Mouse (Mus musculus) spleen, adult 12 weeks (tissue): ENCODE results near the gene Nhlrc3.
A peak's percentile ranks its signal among the peaks of the same experiment; 100 is the strongest.

Experiments used
- DNase-seq: peaks from one replicate; pipeline ENCODE4 v3.0.0; 2022; ENCODE audit warnings: low spot score

The Nhlrc3 gene

DNA sequence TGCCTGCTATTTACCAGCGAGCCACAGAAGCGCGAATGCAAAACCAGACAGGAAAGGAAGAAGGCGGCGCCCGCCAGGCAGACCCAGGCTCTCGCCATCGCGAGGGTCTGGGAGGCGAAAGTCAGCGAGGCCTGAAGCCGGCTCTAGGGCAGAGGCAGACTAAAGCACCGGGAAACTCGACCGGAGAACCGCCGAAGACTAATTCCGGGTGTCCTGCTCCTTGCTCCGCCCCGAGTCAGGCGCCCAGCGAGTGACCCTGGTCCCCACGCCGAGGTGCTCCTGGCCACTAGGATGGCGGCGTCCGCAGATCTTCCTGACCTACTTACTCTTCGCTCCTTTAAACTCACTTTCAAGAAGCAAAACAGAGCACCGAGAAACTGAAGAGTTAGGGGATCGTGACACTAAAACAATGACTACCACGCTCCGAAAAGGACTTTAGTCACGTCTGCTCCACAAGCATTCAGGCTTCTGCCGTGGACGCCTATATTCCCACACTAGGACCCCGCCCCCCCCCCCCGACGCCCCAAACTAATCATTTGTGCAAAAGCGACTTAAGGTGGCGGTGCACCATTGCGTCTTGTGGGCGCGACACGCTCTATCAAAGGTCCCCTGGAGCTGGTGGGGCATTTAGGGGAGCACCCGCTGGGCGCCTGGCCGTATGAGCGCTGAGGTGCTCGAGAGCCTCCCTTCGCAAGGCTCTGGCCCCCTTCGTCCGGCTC, at the start of gene Nhlrc3, which contains the start of gene Proser1:
Nhlrc3 (minus strand) TSS at position 287 of the 719 bp plus-strand sequence.
Proser1 (plus strand) TSS at position 621 of the 719 bp plus-strand sequence.
- peak; percentile 80 for DNase-seq

DNA sequence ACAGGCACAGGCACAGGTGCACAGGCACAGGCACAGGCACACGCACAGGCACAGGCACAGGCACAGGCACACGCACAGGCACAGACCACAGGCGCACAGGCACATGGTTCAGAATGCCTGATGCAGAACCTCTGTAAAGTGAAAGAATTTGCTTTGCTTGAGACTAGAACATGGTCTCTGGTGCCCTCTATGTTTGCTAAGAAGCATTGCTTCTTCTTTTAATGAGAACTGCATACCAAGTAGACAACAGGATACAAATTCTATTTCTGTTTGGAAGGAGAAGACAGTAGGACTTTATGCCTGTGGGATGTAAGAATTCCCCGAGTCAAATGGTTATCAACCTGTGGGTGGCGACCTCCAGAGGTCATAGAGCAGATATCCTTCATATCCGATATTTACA, 39.3 kb upstream of the Nhlrc3 start:
- DNase-seq = no peak

DNA sequence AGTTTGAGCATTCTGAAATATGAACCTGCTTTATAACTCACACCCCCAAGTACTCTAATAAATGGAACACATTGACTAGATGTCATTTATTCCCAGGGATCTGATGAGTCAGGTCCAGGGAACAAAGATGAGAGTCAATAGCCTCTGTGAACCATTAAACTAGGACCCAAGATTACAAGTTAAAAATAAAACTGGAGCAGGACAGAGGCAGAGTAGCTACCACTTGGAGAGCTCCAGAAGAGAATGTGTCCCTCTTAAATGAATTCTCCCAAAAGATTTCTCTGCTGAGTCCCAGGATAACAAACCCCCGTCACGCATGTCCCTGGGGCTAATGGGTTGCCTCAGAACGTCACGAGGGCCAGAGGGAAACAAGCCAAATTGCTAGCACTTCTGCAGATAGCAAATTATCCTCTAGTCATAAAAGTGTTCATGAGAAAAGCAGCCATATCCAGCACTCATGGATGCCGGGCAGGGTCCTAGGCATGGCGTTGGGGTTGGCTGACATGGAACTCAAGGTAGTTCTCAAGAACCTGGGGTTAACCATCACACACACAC, 35.3 kb upstream of the Nhlrc3 start:
- no peak for DNase-seq

DNA sequence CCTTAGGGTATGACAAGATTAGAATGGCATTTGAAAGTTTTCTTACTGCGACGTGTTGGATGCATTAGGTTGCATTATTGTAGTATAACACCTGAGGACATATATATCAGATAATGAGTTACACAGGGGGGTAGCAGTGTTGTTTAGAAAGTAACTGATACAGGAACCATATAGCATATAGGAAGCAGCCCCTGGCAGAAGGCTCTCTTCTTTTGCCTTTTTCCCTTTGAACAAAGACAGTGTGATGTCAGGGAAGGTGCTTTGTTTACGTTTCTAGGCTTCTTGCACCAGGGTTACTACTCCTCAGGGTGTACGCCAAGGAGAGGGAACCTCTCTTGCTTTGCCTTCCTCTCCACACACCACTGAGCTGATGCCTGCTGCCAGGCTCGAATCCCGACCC, 25.2 kb upstream of the Nhlrc3 start, which contains the start of gene Stoml3:
Stoml3 (plus strand) TSS at position 301 of the 400 bp plus-strand sequence.
- no peak for DNase-seq

DNA sequence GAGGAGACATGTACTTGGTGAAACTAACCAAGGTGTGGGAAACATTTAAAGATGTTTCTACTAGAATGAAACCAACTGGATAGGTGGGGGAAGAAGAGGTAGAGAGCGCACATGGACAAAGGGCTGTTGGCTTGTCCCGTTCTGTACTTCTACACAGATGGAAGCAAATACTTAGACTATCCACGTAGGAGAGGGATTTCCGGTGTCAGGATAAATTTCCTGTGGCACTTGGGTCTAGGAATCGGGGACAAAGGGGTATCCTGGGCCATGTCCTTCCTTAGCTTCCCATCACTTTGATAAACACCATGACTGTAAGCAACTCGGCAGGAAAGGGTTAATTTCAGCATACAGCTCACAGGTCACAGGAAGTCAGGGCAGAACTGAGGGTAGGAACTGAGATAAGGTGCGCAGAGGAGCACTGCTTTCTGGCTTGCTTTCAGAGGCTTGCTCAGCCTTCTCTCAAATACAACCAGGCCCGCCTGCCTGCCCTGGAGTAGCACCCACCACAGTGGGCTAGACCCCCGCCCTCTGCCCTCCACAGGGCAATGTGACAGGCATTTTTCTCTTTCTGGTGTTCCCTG, 24.0 kb upstream of the Nhlrc3 start:
- no peak for DNase-seq

DNA sequence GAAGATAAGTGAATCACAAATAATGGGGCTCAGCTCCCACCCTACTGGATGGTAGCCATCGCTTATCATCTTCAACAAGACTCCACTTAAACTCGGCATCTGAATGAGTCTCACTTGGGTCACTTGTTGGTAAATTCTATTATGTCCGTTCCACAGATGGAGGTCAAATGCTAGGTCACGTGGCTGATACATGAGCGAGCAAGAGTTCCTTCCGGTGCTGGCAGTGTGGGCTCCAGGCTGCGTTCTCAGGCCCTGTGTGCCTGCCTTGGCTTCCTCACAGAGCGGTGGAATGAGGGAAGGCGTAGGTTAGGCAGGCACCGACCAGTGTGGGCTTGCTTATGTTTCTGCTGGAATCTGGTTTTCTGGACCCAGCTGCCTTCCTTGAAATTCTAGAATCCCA, 23.4 kb upstream of the Nhlrc3 start:
- no peak for DNase-seq

DNA sequence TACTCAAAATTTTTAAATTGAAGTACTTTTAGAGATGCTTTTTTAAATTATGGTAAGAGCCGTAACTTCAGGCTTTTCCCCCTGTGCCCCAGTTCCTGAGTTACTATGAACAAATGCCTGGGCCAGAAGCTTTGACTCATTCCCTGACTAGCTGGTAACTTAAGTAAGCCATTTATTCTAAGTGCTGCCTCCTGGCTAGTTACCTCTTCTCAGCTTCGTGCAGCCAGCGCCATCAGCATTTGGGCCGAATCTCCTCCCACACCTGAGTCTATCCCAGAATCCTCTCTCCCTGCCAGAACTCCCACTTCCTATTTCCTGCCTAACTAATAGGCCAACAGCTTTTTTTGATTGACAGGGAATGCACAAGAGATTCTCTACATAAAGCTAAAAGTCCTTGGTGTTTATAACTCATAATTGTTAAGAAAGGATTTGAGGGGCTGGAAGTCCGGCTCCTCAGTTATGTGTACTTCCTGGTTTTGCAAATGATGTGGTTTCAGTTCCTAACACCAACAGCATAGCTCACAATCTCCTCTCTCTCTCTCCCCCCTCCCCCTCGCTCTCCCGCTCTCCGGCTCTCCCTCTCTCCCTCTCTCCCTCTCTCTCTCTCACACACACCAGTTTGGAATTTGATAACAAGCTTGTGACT, 20.4 kb upstream of the Nhlrc3 start:
- no peak for DNase-seq

DNA sequence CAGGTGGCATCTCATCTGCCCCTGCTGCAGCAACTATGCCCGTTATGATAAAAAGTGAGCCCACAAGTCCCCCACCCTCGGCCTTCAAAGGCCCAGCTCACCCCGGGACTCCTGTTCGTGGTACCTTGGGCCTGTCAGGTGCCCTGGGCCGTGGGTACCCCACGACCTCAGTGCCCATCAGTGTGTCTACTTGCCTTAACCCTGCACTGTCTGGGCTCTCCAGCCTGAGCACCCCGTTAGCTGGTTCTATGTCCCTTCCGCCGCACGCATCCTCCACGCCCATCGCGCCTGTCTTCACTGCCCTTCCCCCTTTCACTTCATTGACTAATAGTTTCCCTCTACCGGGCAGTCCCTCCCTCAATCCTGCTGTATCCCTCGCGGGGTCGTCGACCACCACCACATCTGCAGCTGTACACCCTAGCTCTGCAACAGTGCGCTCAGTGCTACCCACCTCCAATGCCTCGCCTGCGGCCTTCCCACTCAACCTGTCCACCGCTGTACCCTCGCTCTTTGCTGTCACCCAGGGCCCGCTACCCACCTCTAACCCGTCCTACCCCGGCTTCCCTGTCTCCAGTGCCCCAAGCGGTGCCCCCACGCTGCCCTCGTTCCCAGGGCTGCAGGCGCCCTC, 15.4 kb upstream of the Nhlrc3 start:
- DNase-seq = no peak

DNA sequence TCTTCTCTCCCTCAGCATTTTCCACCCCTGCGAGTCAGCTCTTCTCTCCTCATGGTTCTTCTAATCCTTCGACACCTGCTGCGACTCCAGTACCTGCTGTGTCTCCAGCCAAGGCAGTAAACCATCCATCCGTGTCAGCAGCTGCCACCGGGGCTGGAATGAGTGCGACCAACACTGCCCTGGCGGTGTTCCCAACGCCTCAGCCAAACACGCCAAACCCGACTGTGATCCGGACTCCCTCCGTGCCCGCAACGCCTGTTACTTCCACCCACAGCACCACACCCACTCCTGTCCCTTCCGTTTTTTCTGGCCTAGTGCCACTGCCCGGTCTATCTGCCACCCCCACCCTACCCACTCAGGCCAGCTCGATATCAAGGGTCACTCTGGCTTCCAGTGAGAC, 14.3 kb upstream of the Nhlrc3 start:
- no peak for DNase-seq

DNA sequence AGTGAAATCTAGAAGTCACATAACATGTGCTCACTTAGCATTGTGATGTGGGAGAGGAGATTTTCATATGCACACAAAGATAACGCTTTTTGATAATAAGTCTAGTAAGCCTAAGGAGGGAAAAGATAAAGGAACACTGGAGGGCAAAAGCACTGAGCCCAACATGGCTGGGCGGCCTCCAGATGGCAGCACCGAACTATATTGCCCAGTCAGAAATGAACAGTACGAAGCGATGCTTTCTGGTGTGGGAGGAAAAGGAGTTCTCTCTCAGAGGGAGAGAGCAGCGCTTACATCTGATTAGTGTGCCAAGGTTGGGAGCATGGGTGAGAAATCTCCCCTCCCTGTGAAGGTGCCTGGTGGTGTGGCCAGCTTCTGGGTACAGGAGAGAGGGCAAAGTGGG, 12.8 kb upstream of the Nhlrc3 start:
- no peak for DNase-seq

DNA sequence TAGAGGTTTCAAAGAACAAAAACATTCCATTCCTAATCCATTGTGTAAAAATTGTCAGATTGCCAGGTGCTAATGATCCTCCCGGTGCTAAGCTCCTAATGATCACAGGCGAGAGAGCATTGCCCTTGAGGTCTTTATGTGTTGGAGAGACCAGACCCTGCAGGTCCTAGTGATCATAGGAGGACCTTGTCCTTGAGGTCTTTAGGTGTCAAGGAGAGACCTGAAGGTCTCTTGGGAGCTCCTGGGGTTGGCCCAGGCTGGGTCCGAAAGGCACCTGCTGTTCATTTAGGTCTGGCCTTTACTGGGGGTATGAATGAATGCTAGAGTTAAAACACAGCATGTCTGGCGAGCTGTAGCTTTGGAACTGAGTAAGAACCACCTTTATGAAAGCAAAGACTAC, 11.0 kb upstream of the Nhlrc3 start:
- no peak for DNase-seq

DNA sequence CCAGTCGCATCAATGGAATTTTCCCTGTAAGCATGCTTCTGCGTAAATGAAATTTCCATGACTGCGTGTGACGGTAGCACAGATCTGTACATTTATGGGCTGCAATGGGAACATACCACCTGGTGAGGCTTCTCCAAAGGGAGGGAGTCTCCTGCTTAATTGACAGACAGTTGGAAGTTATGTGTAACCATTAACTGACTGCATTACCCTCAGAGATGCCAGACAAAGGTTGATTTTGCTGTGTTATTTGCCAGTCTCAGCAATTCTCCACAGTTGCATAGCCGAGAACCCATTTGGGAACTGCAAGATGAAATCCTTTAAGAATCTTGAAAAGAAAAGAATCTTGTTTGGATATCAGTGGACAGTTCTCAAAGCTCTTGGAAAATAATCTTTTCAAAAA, 8.9 kb upstream of the Nhlrc3 start:
- DNase-seq = no peak

DNA sequence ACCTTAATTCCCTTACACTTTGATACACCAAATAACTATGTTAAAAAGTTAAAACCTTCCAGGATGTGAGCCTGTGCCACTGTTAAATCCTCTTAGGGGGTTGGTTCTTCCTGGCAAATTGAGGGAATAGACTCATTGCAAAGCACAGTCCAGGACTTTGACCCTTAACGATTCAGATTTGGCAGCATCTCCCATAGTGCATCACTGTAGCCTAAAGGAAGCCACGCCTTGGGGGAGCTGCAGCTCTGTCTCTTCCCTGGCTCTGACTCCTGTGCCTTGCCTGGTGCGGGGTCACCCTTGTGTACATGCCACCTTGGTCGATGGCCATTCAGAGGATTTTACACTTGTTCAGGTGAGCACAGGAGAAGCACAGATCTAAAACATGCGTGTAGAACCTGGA, 6.5 kb upstream of the Nhlrc3 start:
- no peak for DNase-seq

DNA sequence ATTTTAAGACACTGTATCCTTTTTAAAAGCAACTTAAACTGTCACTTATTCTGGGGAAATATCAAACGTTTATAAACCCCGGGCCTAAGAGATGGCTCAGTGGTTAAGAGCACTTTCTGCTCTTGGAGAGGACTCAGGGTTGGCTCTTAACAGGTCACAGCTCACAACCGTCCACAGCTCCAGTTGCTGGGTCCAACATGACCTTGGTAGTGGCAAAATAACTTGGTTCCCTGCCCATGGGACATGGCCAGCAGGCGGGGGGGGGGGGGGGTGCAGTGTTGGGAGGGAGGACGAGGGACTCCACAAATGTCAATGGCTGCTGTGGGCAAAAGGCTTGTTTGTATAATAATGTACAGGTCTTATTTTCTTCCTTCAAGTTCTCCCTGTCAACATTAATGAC, 4.2 kb upstream of the Nhlrc3 start:
- no peak for DNase-seq

DNA sequence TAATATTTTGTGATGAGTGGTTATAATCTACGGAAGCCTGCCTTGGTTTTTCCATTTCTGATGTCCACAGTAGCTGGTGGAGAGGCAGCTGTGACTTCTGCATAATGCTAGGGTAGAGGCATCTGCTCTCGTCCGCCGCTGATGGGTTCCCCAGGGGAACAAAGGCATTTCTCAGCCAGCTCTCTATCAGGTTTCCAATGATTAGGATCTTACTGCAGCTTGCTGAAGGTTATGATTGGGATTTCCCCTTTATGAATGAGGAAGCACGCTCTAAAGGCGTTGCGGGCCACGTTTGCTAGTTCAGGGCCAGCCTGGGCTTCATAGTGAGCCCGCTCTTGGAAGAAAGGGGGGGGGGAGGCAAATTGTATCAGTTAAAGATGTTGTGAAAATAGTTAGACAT, 3.3 kb upstream of the Nhlrc3 start:
- DNase-seq = no peak

DNA sequence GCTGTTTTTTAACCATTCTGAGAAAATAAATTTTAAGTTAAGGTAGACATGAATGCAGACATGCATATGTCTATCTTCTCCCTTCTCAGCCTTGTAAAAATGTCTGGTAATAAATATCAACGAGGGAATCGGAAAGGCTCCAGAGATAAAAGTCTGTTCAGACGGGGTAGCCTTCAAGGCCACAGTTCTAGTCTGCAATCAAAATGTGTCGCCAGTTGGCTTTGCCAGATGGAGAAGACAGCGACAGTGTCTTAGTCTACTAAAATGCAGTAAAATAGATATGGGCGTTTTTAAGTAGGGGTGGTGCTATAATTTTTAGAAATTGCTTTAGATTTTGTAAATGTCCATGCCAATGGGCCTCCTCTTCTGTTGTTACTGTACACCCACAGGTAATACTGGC, 2.2 kb upstream of the Nhlrc3 start:
- DNase-seq = no peak

DNA sequence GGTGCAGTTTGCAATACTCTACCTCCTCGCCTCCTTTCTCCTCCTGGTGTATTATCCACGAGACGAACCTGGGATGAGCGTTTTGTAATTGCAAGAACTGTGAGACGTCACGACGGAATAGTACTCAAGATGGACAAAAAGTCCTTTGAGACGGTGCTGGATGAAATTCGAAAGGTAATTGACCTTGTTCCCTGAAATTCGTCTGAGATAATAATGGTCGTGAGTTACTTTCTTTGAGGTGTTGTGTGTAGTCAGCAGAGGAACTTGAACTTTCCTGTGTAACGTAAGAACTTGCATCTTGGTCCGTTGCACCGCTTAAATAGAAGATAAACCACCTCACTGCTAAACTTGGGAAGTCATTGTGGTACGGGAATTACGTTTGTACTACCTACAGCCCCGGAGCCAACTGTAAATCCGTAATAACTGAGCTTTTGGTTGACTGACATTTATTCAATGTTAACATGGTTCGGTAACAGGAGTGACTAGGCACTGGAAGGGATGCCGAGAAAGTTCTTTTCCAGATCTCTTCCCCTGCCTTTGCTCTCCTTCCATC, 1.1 kb upstream of the Nhlrc3 start:
- peak; percentile 6 for DNase-seq

DNA sequence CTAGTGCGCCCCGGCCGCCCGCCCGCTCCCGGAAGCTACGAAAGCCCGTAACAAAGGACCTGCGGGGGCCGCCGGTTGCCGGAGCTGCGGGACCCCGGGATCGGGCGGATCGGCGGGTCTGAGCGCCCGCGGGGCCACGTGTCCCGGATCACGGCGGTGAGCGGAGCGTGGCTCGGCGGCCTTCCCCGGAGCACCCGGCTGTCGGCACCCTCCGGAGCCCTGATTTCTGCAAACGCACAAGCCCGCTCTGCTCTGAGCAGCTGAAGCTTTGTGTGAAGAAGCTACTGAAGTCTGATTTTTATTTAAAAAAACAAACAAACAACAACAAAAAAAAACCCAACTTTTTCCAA, 608 bp upstream of the Nhlrc3 start:
- no peak for DNase-seq

DNA sequence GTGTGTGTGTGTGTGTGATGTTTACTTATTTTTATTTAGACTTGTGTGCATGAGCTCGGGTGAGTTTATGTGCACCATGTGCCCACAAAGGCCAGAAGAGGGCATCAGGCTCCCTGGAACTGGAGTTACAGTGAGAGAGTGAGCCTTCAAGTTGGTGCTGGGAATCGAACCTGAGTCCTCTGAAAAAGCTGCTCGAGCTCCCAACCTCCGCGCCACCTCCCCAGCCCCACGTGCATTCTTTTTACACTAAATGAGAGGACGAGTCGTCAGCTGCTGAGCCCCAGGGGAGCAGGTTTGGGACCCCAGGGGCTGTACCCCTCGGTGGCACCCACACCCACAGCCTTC, 459 bp downstream of the Nhlrc3 start:
- no peak for DNase-seq

DNA sequence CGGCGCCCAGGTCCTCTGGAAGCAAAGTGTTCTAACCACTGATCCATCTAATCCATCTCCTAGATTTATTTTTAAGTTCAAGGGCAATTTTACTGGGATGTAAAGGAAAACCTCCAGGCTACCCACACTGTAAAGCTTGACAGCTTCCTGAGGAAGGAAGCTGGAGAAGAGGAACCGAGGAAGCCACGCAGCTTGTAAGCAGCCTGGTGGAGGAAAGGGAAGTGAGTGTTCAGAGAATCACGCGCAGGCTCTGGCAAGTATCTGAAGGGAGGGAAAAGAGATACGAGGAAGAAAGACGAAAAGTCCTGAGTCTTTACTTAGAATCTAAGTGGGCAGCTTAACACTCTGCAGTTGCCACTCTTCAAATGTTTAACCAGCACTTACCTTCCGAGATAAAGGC, 3.0 kb downstream of the Nhlrc3 start:
- no peak for DNase-seq

DNA sequence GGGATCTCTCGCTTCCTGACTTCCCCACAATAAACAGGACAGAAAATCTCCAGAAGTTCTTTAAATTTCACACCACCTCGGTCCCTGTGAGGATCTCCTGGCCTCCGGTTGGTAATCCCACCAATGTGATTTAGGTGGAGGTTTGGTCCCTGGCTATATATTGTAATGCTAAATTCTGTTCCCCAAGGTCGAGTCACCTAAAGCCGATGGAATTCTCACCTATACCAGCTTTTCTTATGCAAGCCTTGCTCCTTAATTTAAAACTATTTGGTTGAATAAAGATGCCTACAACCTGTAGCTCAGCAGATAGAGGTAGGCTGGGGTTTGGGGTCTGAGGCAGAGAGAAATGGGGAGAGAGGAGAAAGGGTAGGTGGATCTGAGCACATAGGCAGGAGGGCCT, 5.4 kb downstream of the Nhlrc3 start:
- no peak for DNase-seq

DNA sequence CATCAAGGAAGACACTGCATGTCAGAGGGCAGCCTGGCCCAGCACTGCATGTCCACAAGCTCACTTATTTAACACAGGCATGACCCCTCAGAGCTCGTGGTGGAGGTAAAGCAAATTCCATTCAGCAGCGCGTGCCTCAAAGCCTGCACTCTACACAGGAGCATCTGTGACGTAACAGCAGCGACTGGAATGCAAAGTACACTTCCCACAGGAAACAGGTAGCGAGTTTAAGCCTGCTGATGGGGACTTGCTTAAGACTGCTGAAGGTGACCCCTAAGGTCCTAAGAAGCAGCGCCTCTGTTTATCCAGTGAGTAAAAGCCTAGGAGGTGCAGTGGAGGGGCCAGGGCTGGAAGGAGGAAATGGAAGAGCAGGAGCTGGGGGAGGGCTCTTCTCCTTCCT, 8.1 kb downstream of the Nhlrc3 start:
- no peak for DNase-seq

DNA sequence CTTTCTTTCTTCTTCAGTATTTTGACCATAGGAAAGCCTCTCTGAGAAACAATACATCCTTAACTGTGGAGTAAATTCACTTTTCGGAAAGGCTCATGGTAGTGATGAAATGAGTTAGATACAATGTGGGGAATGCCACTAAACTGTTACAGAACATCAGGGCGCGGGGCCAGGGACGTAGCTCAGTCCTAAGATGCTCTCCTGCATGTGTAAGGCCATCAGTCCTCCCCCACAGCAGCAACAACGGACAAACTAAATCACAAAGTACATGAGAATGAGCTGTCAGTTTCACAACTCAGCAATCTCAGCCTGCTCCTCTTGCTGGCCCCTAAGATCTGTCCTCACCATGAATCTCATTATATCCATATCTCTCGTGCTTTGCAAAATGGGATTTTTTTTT, 8.6 kb downstream of the Nhlrc3 start:
- DNase-seq = no peak
